Mouse (Mus musculus) olfactory bulb, adult 2 months (tissue): ENCODE results near the gene Slc47a1.
"Not testable (repeated sequence)": the region's sequence is repeated elsewhere in the genome, so short reads cannot be mapped to it uniquely, and the experiment has no call there.

Experiments used
- CTCF ChIP-seq: fragments of 200-500 bp; IDR thresholded peaks from 2 replicates; pipeline ENCODE4 v1.5.1; 2012; ENCODE audit warnings: low read depth, mild to moderate bottlenecking, low read length, moderate library complexity; ENCODE audit not compliant: insufficient read depth
- POLR2A ChIP-seq: fragments of 200-500 bp; IDR thresholded peaks from 2 replicates; pipeline ENCODE4 v1.6.1; 2012; ENCODE audit warnings: mild to moderate bottlenecking, low read depth, low read length, moderate library complexity; ENCODE audit not compliant: insufficient read depth

- TF ChIP-seq CTCF, POLR2A: not testable (repeated sequence)
Measured at GRCm38 (mm10) chr11:61304535-61304934, 73.6 kb downstream of the Slc47a1 start.
